Mouse (Mus musculus) MEL (cell line): ENCODE results near the gene Cilp.

Experiments used
- CTCF ChIP-seq, 3 experiments: IDR thresholded peaks in 2 of 3; conservative IDR thresholded peaks in 1 of 3; 2 replicates each; pipeline ENCODE4 v1.5.1; 2011 to 2012; ENCODE audit warnings: low read length in 3 of 3, low read depth in 2 of 3, mild to moderate bottlenecking in 2 of 3, improper control_type of control experiment in 1 of 3, inconsistent platforms in 1 of 3, mixed read lengths in 1 of 3, moderate library complexity in 1 of 3; ENCODE audit not compliant: control insufficient read depth in 1 of 3, insufficient read depth in 1 of 3, poor library complexity in 1 of 3, severe bottlenecking in 1 of 3
- EP300 ChIP-seq, 2 experiments: IDR thresholded peaks; 2 replicates each; pipeline ENCODE4 v1.6.1; 2011; ENCODE audit warnings: improper control_type of control experiment in 2 of 2, low read length in 2 of 2, low read depth in 1 of 2, mild to moderate bottlenecking in 1 of 2
- GABPA ChIP-seq: IDR thresholded peaks from 2 replicates; pipeline ENCODE4 v1.6.1; 2012; ENCODE audit warnings: low read depth, mild to moderate bottlenecking, inconsistent platforms, low read length, improper control_type of control experiment, moderate library complexity
- ZC3H11A ChIP-seq: IDR thresholded peaks from 2 replicates; pipeline ENCODE4 v1.6.1; 2012; ENCODE audit warnings: low read depth, mild to moderate bottlenecking, inconsistent platforms, low read length, improper control_type of control experiment
- ZNF384 ChIP-seq: IDR thresholded peaks from 2 replicates; pipeline ENCODE4 v1.6.1; 2012; ENCODE audit warnings: low read depth, mild to moderate bottlenecking, inconsistent platforms, low read length, improper control_type of control experiment

- TF ChIP-seq GABPA: no peak
- no peak for TF ChIP-seq ZC3H11A
- no peak for TF ChIP-seq CTCF (IDR thresholded peaks at IDR 0.05 in 2 of 3, conservative IDR thresholded peaks at IDR 0.05 in 1 of 3; ENCODE audit: control insufficient read depth in 1 of 3, insufficient read depth in 1 of 3, low read depth in 2 of 3, low read length in 3 of 3, poor library complexity in 1 of 3, severe bottlenecking in 1 of 3)
- TF ChIP-seq EP300 (IDR thresholded peaks at IDR 0.05; ENCODE audit: low read depth in 1 of 2, low read length in 2 of 2): no peak
- TF ChIP-seq ZNF384: no peak
These were observed 57.4 kb downstream of the Cilp start for GRCm38 (mm10) chr9:65322255-65322900.
